Mouse (Mus musculus) forebrain, embryonic 12.5 days (tissue): ENCODE data around the gene Gm28053. TPM values are rescaled to one million over a fixed set of nuclear protein-coding genes. Genes with fewer than 3 reads are reported as not detected.

Experiments used
- ATAC-seq: fragments of 200-750 bp; cut with Nextera tagmentation; 2 replicates; pipeline ENCODE4 v1.8.0; 2017; ENCODE audit warnings: moderate TSS enrichment; ENCODE audit not compliant: low FRiP score
- H3K27ac ChIP-seq: fragments of 300-500 bp; sonication (generic); 2 replicates; pipeline ENCODE4 v1.5.1; 2016; ENCODE audit warnings: mild to moderate bottlenecking
- H3K27me3 ChIP-seq: fragments of 300-500 bp; sonication (generic); 2 replicates; pipeline ENCODE4 v1.6.1; 2016; ENCODE audit warnings: mild to moderate bottlenecking
- H3K36me3 ChIP-seq: fragments of 300-500 bp; sonication (generic); replicated peaks from 2 replicates; pipeline ENCODE4 v1.6.1; 2016; ENCODE audit warnings: mild to moderate bottlenecking
- H3K4me1 ChIP-seq: fragments of 300-500 bp; sonication (generic); 2 replicates; pipeline ENCODE4 v1.6.1; 2016
- H3K4me2 ChIP-seq: fragments of 300-500 bp; sonication (generic); 2 replicates; pipeline ENCODE4 v1.6.1; 2016; ENCODE audit warnings: mild to moderate bottlenecking, moderate library complexity
- H3K4me3 ChIP-seq: fragments of 300-500 bp; sonication (generic); replicated peaks from 2 replicates; pipeline ENCODE4 v1.5.1; 2016; ENCODE audit warnings: mild to moderate bottlenecking
- H3K9ac ChIP-seq: fragments of 300-500 bp; sonication (generic); 2 replicates; pipeline ENCODE4 v1.6.1; 2016; ENCODE audit warnings: mild to moderate bottlenecking
- H3K9me3 ChIP-seq: fragments of 300-500 bp; sonication (generic); 2 replicates; pipeline ENCODE4 v1.6.1; 2016
- WGBS: fragments of 180-500 bp; shearing (Covaris S2); methylation state at CpG from one replicate; pipeline ENCODE4 v1.1.7; 2016; 5-methylcytosine and 5-hydroxymethylcytosine counted together
- polyA plus RNA-seq: library from polyadenylated mRNA; unstranded; fragments of >200 nt; fragmentation: Nextera tagmentation; extraction: Ambion mirVana; gene quantifications from 2 replicates; pipeline ENCODE4 v1.2.1, GENCODE M21; 2016

Gene Gm28053
- polyA plus RNA-seq, 1 experiment from 2014 or later, result not detected

GRCm38 (mm10) chr6:48763567-48764270 lies 45.3 kb downstream of the Gm28053 start:
- no peak for ATAC-seq
- Histone ChIP-seq H3K27ac (no peak overlapping the region), H3K9ac (no peak overlapping the region), H3K9me3 (no peaks in the 10 kb centered on the region), H3K4me1 (no peaks in the 10 kb centered on the region), H3K36me3 (no peaks in the 10 kb centered on the region), H3K4me3 (no peak overlapping the region), H3K27me3 (no peaks in the 10 kb centered on the region), H3K4me2 (no peak overlapping the region)
- 79% methylated on average over 7 of the region's 7 CpGs for WGBS

GRCm38 (mm10) chr6:48764496-48764895 lies 46.1 kb downstream of the Gm28053 start:
- H3K4me2 ChIP-seq, result no peak overlapping the region
- H3K4me3 ChIP-seq, result no peak overlapping the region
- H3K9ac ChIP-seq, result no peak overlapping the region
- H3K27ac ChIP-seq, result no peak overlapping the region
- H3K36me3 ChIP-seq, result no peaks in the 10 kb centered on the region
- no peaks in the 10 kb centered on the region for H3K27me3 ChIP-seq
- no peak for ATAC-seq
- H3K9me3 ChIP-seq, result no peaks in the 10 kb centered on the region
- no peaks in the 10 kb centered on the region for H3K4me1 ChIP-seq
- WGBS, result 96% methylated on average over 10 of the region's 10 CpGs

- Histone ChIP-seq H3K27ac (no peak overlapping the region), H3K4me3 (no peak overlapping the region), H3K4me1 (no peaks in the 10 kb centered on the region), H3K27me3 (no peaks in the 10 kb centered on the region), H3K9me3 (no peaks in the 10 kb centered on the region), H3K9ac (no peak overlapping the region), H3K4me2 (no peak overlapping the region), H3K36me3 (no peaks in the 10 kb centered on the region)
- no peak for ATAC-seq
- 76% methylated on average over 9 of the region's 9 CpGs for WGBS
Observed at GRCm38 (mm10) chr6:48768178-48768869, 49.9 kb downstream of the Gm28053 start.

- no peak overlapping the region for H3K9ac ChIP-seq
- no peaks in the 10 kb centered on the region for H3K27me3 ChIP-seq
- H3K9me3 ChIP-seq, result no peaks in the 10 kb centered on the region
- no peak overlapping the region for H3K4me2 ChIP-seq
- WGBS, result 88% methylated on average over 3 of the region's 3 CpGs
- H3K4me1 ChIP-seq, result no peaks in the 10 kb centered on the region
- no peaks in the 10 kb centered on the region for H3K36me3 ChIP-seq
- H3K27ac ChIP-seq, result no peak overlapping the region
- no peak for ATAC-seq
- no peak overlapping the region for H3K4me3 ChIP-seq
Observed at GRCm38 (mm10) chr6:48768933-48769332, 50.5 kb downstream of the Gm28053 start.

- no peak within 1 kb of the TSS for H3K9ac ChIP-seq
- 88% methylated on average over 3 of the region's 3 CpGs for WGBS
- ATAC-seq, result no peak
- no peak within 1 kb of the TSS for H3K4me3 ChIP-seq
- no peak within 1 kb of the TSS for H3K4me2 ChIP-seq
- no peaks in the 10 kb centered on the region for H3K4me1 ChIP-seq
- H3K36me3 ChIP-seq, result no peaks in the 10 kb centered on the region
- H3K27me3 ChIP-seq, result no peaks in the 10 kb centered on the region
- H3K9me3 ChIP-seq, result no peaks in the 10 kb centered on the region
- H3K27ac ChIP-seq, result no peak within 1 kb of the TSS
Observed at GRCm38 (mm10) chr6:48770696-48771095, 52.3 kb downstream of the Gm28053 start, which contains the start of gene Gimap3. Gene Gimap3 (minus strand): TSS chr6:48770851.

- H3K9ac ChIP-seq, result no peak overlapping the region
- H3K27ac ChIP-seq, result no peak overlapping the region
- no peak overlapping the region for H3K4me3 ChIP-seq
- no peaks in the 10 kb centered on the region for H3K36me3 ChIP-seq
- no peak overlapping the region for H3K4me2 ChIP-seq
- WGBS, result 12% methylated on average over 8 of the region's 8 CpGs
- H3K9me3 ChIP-seq, result no peaks in the 10 kb centered on the region
- H3K27me3 ChIP-seq, result no peaks in the 10 kb centered on the region
- 0 out of 2 replicates have a peak, but pooled peaks have one; percentile 39 for ATAC-seq
- H3K4me1 ChIP-seq, result no peaks in the 10 kb centered on the region
Observed at GRCm38 (mm10) chr6:48772030-48772429, 53.6 kb downstream of the Gm28053 start.

GRCm38 (mm10) chr6:48784406-48784805 lies 66.0 kb downstream of the Gm28053 start:
- 95% methylated on average over 1 of the region's 1 CpGs for WGBS

GRCm38 (mm10) chr6:48785189-48785588 lies 66.8 kb downstream of the Gm28053 start:
- Histone ChIP-seq H3K9ac (no peak overlapping the region), H3K27ac (no peak overlapping the region), H3K27me3 (no peaks in the 10 kb centered on the region), H3K9me3 (no peaks in the 10 kb centered on the region), H3K4me3 (no peak overlapping the region), H3K4me1 (no peaks in the 10 kb centered on the region), H3K4me2 (no peak overlapping the region), H3K36me3 (no peaks in the 10 kb centered on the region)
- 86% methylated on average over 1 of the region's 1 CpGs for WGBS
- no peak for ATAC-seq

More at GRCm38 (mm10) chr6:48784406-48784805, 66.0 kb downstream of the Gm28053 start:
- Histone ChIP-seq H3K27me3 (no peaks in the 10 kb centered on the region), H3K9me3 (no peaks in the 10 kb centered on the region), H3K4me2 (no peak overlapping the region), H3K4me3 (no peak overlapping the region), H3K4me1 (no peaks in the 10 kb centered on the region), H3K36me3 (no peaks in the 10 kb centered on the region), H3K27ac (no peak overlapping the region), H3K9ac (no peak overlapping the region)
- no peak for ATAC-seq

- H3K9ac ChIP-seq, result no peak overlapping the region
- no peaks in the 10 kb centered on the region for H3K36me3 ChIP-seq
- no peak for ATAC-seq
- H3K27me3 ChIP-seq, result no peaks in the 10 kb centered on the region
- no peaks in the 10 kb centered on the region for H3K4me1 ChIP-seq
- no peaks in the 10 kb centered on the region for H3K9me3 ChIP-seq
- H3K4me2 ChIP-seq, result no peak overlapping the region
- H3K27ac ChIP-seq, result no peak overlapping the region
- no peak overlapping the region for H3K4me3 ChIP-seq
- WGBS, result 86% methylated on average over 2 of the region's 2 CpGs
Observed at GRCm38 (mm10) chr6:48785601-48786000, 67.2 kb downstream of the Gm28053 start.

- H3K4me1 ChIP-seq, result no peaks in the 10 kb centered on the region
- H3K4me2 ChIP-seq, result no peak overlapping the region
- H3K9ac ChIP-seq, result no peak overlapping the region
- no peak overlapping the region for H3K27ac ChIP-seq
- H3K36me3 ChIP-seq, result no peaks in the 10 kb centered on the region
- no peak overlapping the region for H3K4me3 ChIP-seq
- no peak for ATAC-seq
- no peaks in the 10 kb centered on the region for H3K27me3 ChIP-seq
- no peaks in the 10 kb centered on the region for H3K9me3 ChIP-seq
- WGBS, result 75% methylated on average over 2 of the region's 2 CpGs
Observed at GRCm38 (mm10) chr6:48787867-48788266, 69.5 kb downstream of the Gm28053 start.

- WGBS, result 92% methylated on average over 1 of the region's 1 CpGs
- H3K9ac ChIP-seq, result no peak overlapping the region
- no peak overlapping the region for H3K27ac ChIP-seq
- no peak overlapping the region for H3K4me2 ChIP-seq
- ATAC-seq, result no peak
- H3K27me3 ChIP-seq, result no peaks in the 10 kb centered on the region
- H3K9me3 ChIP-seq, result no peaks in the 10 kb centered on the region
- no peaks in the 10 kb centered on the region for H3K36me3 ChIP-seq
- no peak overlapping the region for H3K4me3 ChIP-seq
- H3K4me1 ChIP-seq, result no peaks in the 10 kb centered on the region
Observed at GRCm38 (mm10) chr6:48801897-48802296, 83.5 kb downstream of the Gm28053 start.
